ENCODE assay signal across 8 mouse cellular contexts in genomic region chr1:72211701-72212699, GRCm38 (mm10). TPM values are rescaled to one million over a fixed set of nuclear protein-coding genes. Genes with fewer than 3 reads are reported as not detected.
DNase-seq lines count a peak whose midpoint lies in the region; ATAC-seq and TF ChIP-seq lines count a peak whose summit lies in the region.

Mreg (minus strand) TSS chr1:72212307.

- under 1% methylated on average over 87 of the region's 89 CpGs for WGBS in forebrain, embryonic 16.5 days

- H3K9ac ChIP-seq in ES-Bruce4 (ENCODE audit: low read depth, poor library complexity, severe bottlenecking) = peak within 1 kb of the TSS; percentile 91
- peak within 1 kb of the TSS; percentile 74 for H3K9ac ChIP-seq in forebrain, embryonic 16.5 days (replicated peaks; ENCODE audit: low read depth, low read length)

- TF ChIP-seq EP300 in ES-Bruce4 (IDR thresholded peaks at IDR 0.05; ENCODE audit: insufficient read depth, low read depth, low read length) = peak; percentile 80; the same call in 1 of the 2 replicates

- H3K27ac ChIP-seq in ES-Bruce4 (ENCODE audit: insufficient read depth, low read length) = peak within 1 kb of the TSS; percentile 79
- H3K27ac ChIP-seq in forebrain, embryonic 16.5 days (ENCODE audit: low read length) = no peak within 1 kb of the TSS

- peak within 1 kb of the TSS; percentile 99 for H3K4me2 ChIP-seq in forebrain, embryonic 16.5 days (ENCODE audit: low read length)

- H3K36me3 ChIP-seq in ES-Bruce4 (ENCODE audit: control insufficient read depth, insufficient read depth, low read length, poor library complexity, severe bottlenecking) = peaks cover 3% of the 10 kb centered on the region; the same call in 1 of the 2 replicates
- no peaks in the 10 kb centered on the region for H3K36me3 ChIP-seq in forebrain, embryonic 16.5 days (ENCODE audit: control insufficient read depth, insufficient read depth)

- peak; percentile 78 for DNase-seq in heart, postnatal 4 days
- DNase-seq in layer of hippocampus, postnatal 25 days (ENCODE audit: extremely low spot score in 1 of 2, low spot score in 1 of 2) = peak; percentile 39 to 61
- DNase-seq in lung, postnatal 25 days (ENCODE audit: low spot score) = peak; percentile 48
- peak; percentile 78 for DNase-seq in retina, embryonic 14.5 days (ENCODE audit: low spot score)
- DNase-seq in urinary bladder, postnatal 36 days (ENCODE audit: low spot score in 2 of 2) = peak; percentile 59 to 63

- H3K4me3 ChIP-seq in ES-Bruce4 (ENCODE audit: low read depth, low read length) = peak within 1 kb of the TSS; percentile 78
- peak within 1 kb of the TSS; percentile 74 for H3K4me3 ChIP-seq in forebrain, embryonic 16.5 days (replicated peaks; ENCODE audit: low read length)

- peak; percentile 53 for ATAC-seq in cerebellum, adult (ENCODE audit: insufficient number of reproducible peaks, low FRiP score, low TSS enrichment)
- ATAC-seq in forebrain, embryonic 16.5 days = peak; percentile 76

- peak; percentile 13 for TF ChIP-seq CTCF in ES-Bruce4 (IDR thresholded peaks at IDR 0.05; ENCODE audit: low read depth, low read length)

- H3K27me3 ChIP-seq in ES-Bruce4 (ENCODE audit: control insufficient read depth, insufficient read depth, low read length, poor library complexity, severe bottlenecking) = no peaks in the 10 kb centered on the region
- no peaks in the 10 kb centered on the region for H3K27me3 ChIP-seq in forebrain, embryonic 16.5 days (replicated peaks; ENCODE audit: control insufficient read depth, insufficient read depth, low read length)

- H3K9me3 ChIP-seq in ES-Bruce4 (replicated peaks; ENCODE audit: control insufficient read depth, insufficient read depth, low read length, poor library complexity, severe bottlenecking) = no peaks in the 10 kb centered on the region
- no peaks in the 10 kb centered on the region for H3K9me3 ChIP-seq in forebrain, embryonic 16.5 days (ENCODE audit: control insufficient read depth, low read length)

- peak; percentile 15 for TF ChIP-seq POLR2A in ES-Bruce4 (IDR thresholded peaks at IDR 0.05; ENCODE audit: insufficient read depth, low read length)

- H3K4me1 ChIP-seq in ES-Bruce4 (ENCODE audit: control insufficient read depth, insufficient read depth, low read length) = peaks cover 10% of the 10 kb centered on the region
- peaks cover 14% of the 10 kb centered on the region for H3K4me1 ChIP-seq in forebrain, embryonic 16.5 days (replicated peaks; ENCODE audit: control insufficient read depth, insufficient read depth, low read length)

RNA-seq across cellular contexts. Expression of gene Mreg, which starts in this region (rescaled TPM):
- polyA plus RNA-seq in ES-Bruce4 (2011; ENCODE audit: insufficient read depth, insufficient read length, low read depth, missing spikeins) = 90.7 and 95.8 TPM in 2 replicates
- polyA plus RNA-seq in forebrain, embryonic 16.5 days (2015; fragmentation: Nextera tagmentation; extraction: Ambion mirVana) = 0.96 and 1.0 TPM in 2 replicates
- 10 to 100 TPM; 17.7 to 21.1 TPM for total RNA-seq in heart, postnatal 4 days (2021)
- 1 to 10 TPM; 3.5 to 4.0 TPM for total RNA-seq in layer of hippocampus, postnatal 25 days (2021)

Comparison
In these comparisons a context has a peak if more than half of its experiments do, and no peak if none do; other contexts are left out.
1. RNA of gene Mreg (polyA plus RNA-seq): 90.7 to 95.8 TPM in ES-Bruce4; 0.96 to 1.0 TPM in forebrain, embryonic 16.5 days; every median in the first group is over 10 times any median in the second.
2. Peak in every context shown above with its lines, with median percentiles within 50 percentile points of each other: DNase-seq.